Mouse (Mus musculus) myocyte (in vitro differentiated cells): Measurements from ENCODE around the gene Mknk1. TPM values are rescaled to one million over a fixed set of nuclear protein-coding genes. Genes with fewer than 3 reads are reported as not detected.

Source experiments
- H3K27me3 ChIP-seq: one replicate; pipeline ENCODE4 v1.6.1; 2011; ENCODE audit not compliant: control insufficient read depth, insufficient read depth, insufficient read length
- H3K36me3 ChIP-seq: one replicate; pipeline ENCODE4 v1.6.1; 2011; ENCODE audit not compliant: control insufficient read depth, insufficient read depth
- H3K4me2 ChIP-seq: one replicate; pipeline ENCODE4 v1.6.1; 2011; ENCODE audit warnings: low read depth, control low read depth
- H3K4me3 ChIP-seq: one replicate; pipeline ENCODE4 v1.5.1; 2011; ENCODE audit warnings: mild to moderate bottlenecking, control low read depth, moderate library complexity
- H3K79me2 ChIP-seq: one replicate; pipeline ENCODE4 v1.6.1; 2011; ENCODE audit not compliant: control insufficient read depth, insufficient read depth
- H3ac ChIP-seq: one replicate; pipeline ENCODE4 v1.6.1; 2011; ENCODE audit not compliant: control insufficient read depth, insufficient read length
- CEBPB ChIP-seq: IDR thresholded peaks from 2 replicates; pipeline ENCODE4 v1.6.1; 2011; ENCODE audit warnings: mild to moderate bottlenecking, moderate library complexity; ENCODE audit not compliant: poor library complexity, insufficient read depth, severe bottlenecking
- E2F4 ChIP-seq: IDR thresholded peaks from one replicate; pipeline ENCODE4 v1.6.1; 2011; ENCODE audit warnings: mild to moderate bottlenecking, control low read depth, moderate library complexity; ENCODE audit not compliant: insufficient read depth
- MAX ChIP-seq: IDR thresholded peaks from one replicate; pipeline ENCODE4 v1.6.1; 2011; ENCODE audit warnings: low read depth, mild to moderate bottlenecking, control low read depth
- MYOD1 ChIP-seq, 3 experiments: IDR thresholded peaks; one replicate each; pipeline ENCODE4 v1.6.1; 2011; ENCODE audit warnings: control low read depth in 2 of 3, low read depth in 2 of 3, mild to moderate bottlenecking in 2 of 3, moderate library complexity in 1 of 3; ENCODE audit not compliant: insufficient read length in 2 of 3, control insufficient read depth in 1 of 3
- MYOG ChIP-seq, 3 experiments: IDR thresholded peaks; one replicate each; pipeline ENCODE4 v1.6.1; 2011; ENCODE audit warnings: control low read depth in 2 of 3, low read depth in 2 of 3, mild to moderate bottlenecking in 2 of 3; ENCODE audit not compliant: insufficient read length in 2 of 3, control insufficient read depth in 1 of 3, insufficient read depth in 1 of 3
- POLR2A ChIP-seq: IDR thresholded peaks from one replicate; pipeline ENCODE4 v1.6.1; 2011; ENCODE audit warnings: low read depth, mild to moderate bottlenecking, control low read depth, moderate library complexity; ENCODE audit not compliant: insufficient read length
- POLR2AphosphoS2 ChIP-seq: IDR thresholded peaks from one replicate; pipeline ENCODE4 v1.6.1; 2011; ENCODE audit warnings: low read depth, control low read depth; ENCODE audit not compliant: insufficient read length
- REST ChIP-seq: IDR thresholded peaks from one replicate; pipeline ENCODE4 v1.6.1; 2011; ENCODE audit warnings: mild to moderate bottlenecking, control low read depth, moderate library complexity; ENCODE audit not compliant: insufficient read depth, insufficient read length
- SRF ChIP-seq: IDR thresholded peaks from one replicate; pipeline ENCODE4 v1.6.1; 2011; ENCODE audit warnings: low read depth; ENCODE audit not compliant: control insufficient read depth, insufficient read length
- TCF12 ChIP-seq: IDR thresholded peaks from one replicate; pipeline ENCODE4 v1.6.1; 2011; ENCODE audit warnings: mild to moderate bottlenecking, control low read depth; ENCODE audit not compliant: poor library complexity, insufficient read depth, severe bottlenecking
- TCF3 ChIP-seq: IDR thresholded peaks from one replicate; pipeline ENCODE4 v1.6.1; 2011; ENCODE audit warnings: low read depth, control low read depth; ENCODE audit not compliant: insufficient read length
- USF1 ChIP-seq: IDR thresholded peaks from one replicate; pipeline ENCODE4 v1.6.1; 2011; ENCODE audit warnings: low read depth, mild to moderate bottlenecking, control low read depth, moderate library complexity
- polyA plus RNA-seq: library from polyadenylated mRNA; unstranded; fragments of >200 nt; fragmentation: generic; extraction: Trizol; gene quantifications from one replicate; pipeline ENCODE4 v1.2.1, GENCODE M21; 2012; ENCODE audit warnings: missing spikeins

Gene Mknk1
- polyA plus RNA-seq, 1 experiment: 31.7 TPM

DNA sequence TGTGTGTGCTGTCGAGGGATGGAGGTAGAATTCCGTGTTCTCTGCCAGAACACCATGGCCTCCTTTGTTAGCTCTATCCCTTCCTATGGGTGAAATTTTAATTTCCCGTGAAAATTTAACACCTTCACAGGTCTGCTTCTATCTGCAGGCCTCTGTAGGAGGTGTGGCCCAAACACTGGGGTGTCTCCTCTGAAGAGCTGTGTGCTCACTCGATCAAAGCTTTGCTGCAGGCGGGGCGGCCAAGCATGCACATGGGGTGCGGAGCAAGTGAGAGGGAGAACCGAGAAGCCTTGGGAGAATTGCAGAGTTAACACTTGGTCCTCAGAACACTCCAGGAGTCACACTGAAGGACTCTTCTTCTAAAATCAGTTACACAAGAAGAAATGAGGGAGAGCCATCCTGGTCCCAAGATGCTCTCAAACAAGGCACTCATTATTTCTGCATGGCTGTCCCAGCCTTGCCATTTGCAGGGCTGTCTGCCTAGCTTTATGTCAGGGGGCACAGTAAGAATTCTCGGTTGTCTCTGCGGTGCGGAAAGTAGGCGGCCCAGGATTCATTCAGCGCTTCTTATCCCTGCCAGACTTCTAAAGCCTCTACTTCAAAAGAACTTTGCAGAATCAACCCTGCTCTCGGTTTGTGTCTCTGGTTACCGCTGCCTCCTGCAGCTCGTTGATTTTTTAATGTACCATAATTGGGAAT lies 30.7 kb downstream of the Mknk1 start:
- Histone ChIP-seq H3K4me3 (no peak overlapping the region), H3K4me2 (no peak overlapping the region), H3K36me3 (peaks cover 13% of the 10 kb centered on the region), H3ac (no peak overlapping the region), H3K79me2 (no peaks in the 10 kb centered on the region), H3K27me3 (no peaks in the 10 kb centered on the region)
- TF ChIP-seq USF1 (no peak), MYOD1 (IDR thresholded peaks at IDR 0.05; ENCODE audit: control insufficient read depth in 1 of 3, insufficient read length in 2 of 3, low read depth in 2 of 3) (no peak), SRF (no peak), REST (no peak), POLR2A (no peak), MAX (no peak), TCF12 (no peak), CEBPB (no peak), TCF3 (no peak), POLR2AphosphoS2 (no peak), E2F4 (no peak), MYOG (IDR thresholded peaks at IDR 0.05; ENCODE audit: control insufficient read depth in 1 of 3, insufficient read depth in 1 of 3, insufficient read length in 2 of 3, low read depth in 2 of 3) (no peak)

DNA sequence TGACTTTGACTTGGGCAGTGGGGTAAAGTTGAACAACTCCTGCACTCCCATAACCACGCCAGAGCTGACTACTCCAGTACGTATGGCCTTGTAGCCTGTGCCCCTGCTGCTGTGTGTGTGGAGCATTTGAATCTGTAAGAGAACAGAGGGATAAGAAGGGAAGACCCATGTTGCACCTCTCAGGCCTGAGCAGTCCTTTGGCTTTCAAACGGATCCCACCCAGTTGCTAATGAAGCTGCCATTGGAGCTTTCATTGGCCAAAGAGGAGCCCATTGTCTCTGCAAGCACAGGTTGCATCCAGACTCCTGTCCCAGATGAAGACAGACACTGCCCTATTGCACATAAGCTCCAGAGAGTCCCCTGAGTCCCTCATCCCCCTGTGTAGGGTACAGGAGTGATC lies 34.2 kb downstream of the Mknk1 start:
- TF ChIP-seq TCF12 (no peak), MYOD1 (IDR thresholded peaks at IDR 0.05; ENCODE audit: control insufficient read depth in 1 of 3, insufficient read length in 2 of 3, low read depth in 2 of 3) (no peak), POLR2AphosphoS2 (no peak), SRF (no peak), TCF3 (no peak), REST (no peak), POLR2A (no peak), MYOG (IDR thresholded peaks at IDR 0.05; ENCODE audit: control insufficient read depth in 1 of 3, insufficient read depth in 1 of 3, insufficient read length in 2 of 3, low read depth in 2 of 3) (no peak), MAX (no peak), USF1 (no peak), E2F4 (no peak)
- no peak overlapping the region for H3ac ChIP-seq
- no peak overlapping the region for H3K4me3 ChIP-seq
- H3K27me3 ChIP-seq: no peaks in the 10 kb centered on the region
- H3K4me2 ChIP-seq: no peak overlapping the region
- no peaks in the 10 kb centered on the region for H3K79me2 ChIP-seq
- H3K36me3 ChIP-seq: peaks cover 12% of the 10 kb centered on the region

DNA sequence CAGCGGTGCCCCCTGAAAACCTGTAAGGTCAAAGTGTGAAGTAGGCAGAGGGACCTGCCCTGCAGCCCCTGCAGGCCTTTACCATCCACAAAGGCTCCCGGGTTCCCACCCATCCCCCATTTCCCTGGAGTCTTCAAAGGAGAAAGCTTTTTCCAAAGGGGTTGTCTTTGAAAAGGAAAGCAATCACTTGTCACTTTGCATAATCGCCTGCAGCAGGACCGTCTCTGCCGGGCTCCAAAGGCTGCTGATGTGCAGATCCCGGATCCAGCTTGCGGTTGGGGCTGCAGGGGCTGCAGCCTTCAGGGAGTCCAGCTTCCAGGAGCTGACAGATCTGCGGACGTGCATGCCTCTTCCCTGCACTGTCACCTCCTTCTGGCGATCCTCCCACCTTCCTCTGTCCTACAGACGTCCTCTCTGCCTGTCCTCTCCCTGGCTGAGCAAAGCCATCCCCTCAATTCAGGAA lies 39.2 kb downstream of the Mknk1 start:
- no peak overlapping the region for H3K4me2 ChIP-seq
- H3K4me3 ChIP-seq: no peak overlapping the region
- TF ChIP-seq TCF12 (no peak), SRF (no peak), MYOD1 (IDR thresholded peaks at IDR 0.05; ENCODE audit: control insufficient read depth in 1 of 3, insufficient read length in 2 of 3, low read depth in 2 of 3) (no peak), TCF3 (no peak)
- no peaks in the 10 kb centered on the region for H3K79me2 ChIP-seq
- no peak overlapping the region for H3ac ChIP-seq
- H3K36me3 ChIP-seq: peaks cover 3% of the 10 kb centered on the region
- H3K27me3 ChIP-seq: no peaks in the 10 kb centered on the region

DNA sequence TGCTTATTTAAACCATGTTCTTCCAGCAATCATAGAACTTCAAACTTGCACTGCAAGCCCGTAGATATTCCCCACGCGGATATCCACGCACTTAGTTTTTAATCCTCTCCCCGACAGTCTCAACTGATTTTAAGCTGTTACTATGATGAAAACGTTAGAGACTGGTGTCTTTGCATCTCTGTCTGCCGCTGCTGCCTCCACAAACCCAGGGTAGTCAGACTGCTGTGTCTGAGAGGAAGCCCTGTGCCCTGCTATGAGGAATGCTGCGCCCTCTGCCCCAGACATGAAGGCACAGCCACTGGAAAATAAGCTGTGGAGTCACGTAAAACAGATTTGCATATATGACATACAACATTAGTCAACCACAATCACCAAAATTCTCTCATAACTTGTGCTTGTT lies 39.8 kb downstream of the Mknk1 start:
- Histone ChIP-seq H3K27me3 (no peaks in the 10 kb centered on the region), H3ac (no peak overlapping the region), H3K4me2 (no peak overlapping the region), H3K4me3 (no peak overlapping the region), H3K79me2 (no peaks in the 10 kb centered on the region), H3K36me3 (peaks cover 3% of the 10 kb centered on the region)
- no peak for TF ChIP-seq E2F4
- TF ChIP-seq MAX: no peak
- peak; percentile 7 for TF ChIP-seq POLR2AphosphoS2

DNA sequence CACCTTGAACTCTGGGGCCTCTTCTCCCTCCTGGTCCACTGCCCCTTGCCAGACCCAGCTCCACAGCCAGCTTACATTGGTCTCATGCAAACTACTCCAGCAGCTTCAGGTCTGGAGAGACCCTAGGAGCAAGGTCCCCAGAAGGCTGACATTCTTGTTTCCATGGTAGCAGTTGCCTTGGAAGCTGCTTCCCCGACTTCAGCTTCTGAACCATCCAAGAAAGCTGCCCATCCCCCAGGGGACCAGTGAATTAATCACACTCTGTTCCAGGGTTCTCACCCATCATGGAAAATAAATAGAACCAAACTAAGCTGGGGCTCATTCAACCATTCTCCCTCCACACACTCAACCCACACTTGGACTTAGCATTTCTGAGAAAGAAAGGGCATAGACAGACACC lies 42.2 kb downstream of the Mknk1 start:
- H3K36me3 ChIP-seq: no peaks in the 10 kb centered on the region
- no peak overlapping the region for H3ac ChIP-seq
- no peaks in the 10 kb centered on the region for H3K79me2 ChIP-seq
- no peak overlapping the region for H3K4me2 ChIP-seq
- TF ChIP-seq TCF12 (no peak), TCF3 (no peak), USF1 (no peak), SRF (no peak), POLR2A (no peak), MYOD1 (IDR thresholded peaks at IDR 0.05; ENCODE audit: control insufficient read depth in 1 of 3, insufficient read length in 2 of 3, low read depth in 2 of 3) (no peak), MAX (no peak), REST (no peak), POLR2AphosphoS2 (no peak), CEBPB (no peak), MYOG (IDR thresholded peaks at IDR 0.05; ENCODE audit: control insufficient read depth in 1 of 3, insufficient read depth in 1 of 3, insufficient read length in 2 of 3, low read depth in 2 of 3) (no peak), E2F4 (no peak)
- H3K4me3 ChIP-seq: no peak overlapping the region
- H3K27me3 ChIP-seq: no peaks in the 10 kb centered on the region
